Mouse (Mus musculus) 3T3-L1 (cell line): Measurements from ENCODE around the gene Acer2.
A peak's percentile ranks its signal among the peaks of the same experiment; 100 is the strongest.
"Not testable (repeated sequence)": the region's sequence is repeated elsewhere in the genome, so short reads cannot be mapped to it uniquely, and the experiment has no call there.

Experiments used
- DNase-seq: peaks from one replicate; pipeline ENCODE4 v3.0.0-alpha.2; 2015; ENCODE audit warnings: low read depth, low spot score

Acer2 gene

GRCm38 (mm10) chr4:86874146-86874847, at the start of gene Acer2:
Acer2 (plus strand) TSS chr4:86874396.
- DNase-seq, result no peak

- DNase-seq, result no peak
Measured at GRCm38 (mm10) chr4:86825143-86825542, 49.1 kb upstream of the Acer2 start.

- no peak for DNase-seq
Measured at GRCm38 (mm10) chr4:86831896-86832295, 42.3 kb upstream of the Acer2 start.

- DNase-seq, result not testable (repeated sequence)
Measured at GRCm38 (mm10) chr4:86841141-86841540, 33.1 kb upstream of the Acer2 start.

GRCm38 (mm10) chr4:86845384-86845783, 28.8 kb upstream of the Acer2 start:
- no peak for DNase-seq

DNA sequence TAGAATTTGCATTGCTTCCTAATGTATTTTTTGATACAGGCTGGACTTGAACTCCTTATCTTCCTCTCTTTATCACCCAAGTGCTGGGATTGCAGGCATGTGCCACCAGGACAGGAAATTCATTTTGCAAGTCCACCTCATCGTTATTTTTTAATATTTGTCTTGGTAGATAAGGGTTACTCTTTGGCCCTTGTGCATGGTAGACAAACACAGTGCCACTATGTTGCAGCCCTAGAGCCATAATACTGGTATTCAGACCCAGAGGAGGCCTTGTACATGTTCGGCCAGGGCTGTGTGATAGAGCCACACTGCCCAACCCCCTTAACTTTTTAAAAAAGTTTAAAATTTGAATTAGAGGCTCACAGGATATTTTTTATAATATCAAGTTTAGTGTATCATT, 26.9 kb upstream of the Acer2 start:
- no peak for DNase-seq

GRCm38 (mm10) chr4:86851331-86851730, 22.9 kb upstream of the Acer2 start:
- DNase-seq, result no peak

GRCm38 (mm10) chr4:86852018-86852417, 22.2 kb upstream of the Acer2 start:
- no peak for DNase-seq

DNA sequence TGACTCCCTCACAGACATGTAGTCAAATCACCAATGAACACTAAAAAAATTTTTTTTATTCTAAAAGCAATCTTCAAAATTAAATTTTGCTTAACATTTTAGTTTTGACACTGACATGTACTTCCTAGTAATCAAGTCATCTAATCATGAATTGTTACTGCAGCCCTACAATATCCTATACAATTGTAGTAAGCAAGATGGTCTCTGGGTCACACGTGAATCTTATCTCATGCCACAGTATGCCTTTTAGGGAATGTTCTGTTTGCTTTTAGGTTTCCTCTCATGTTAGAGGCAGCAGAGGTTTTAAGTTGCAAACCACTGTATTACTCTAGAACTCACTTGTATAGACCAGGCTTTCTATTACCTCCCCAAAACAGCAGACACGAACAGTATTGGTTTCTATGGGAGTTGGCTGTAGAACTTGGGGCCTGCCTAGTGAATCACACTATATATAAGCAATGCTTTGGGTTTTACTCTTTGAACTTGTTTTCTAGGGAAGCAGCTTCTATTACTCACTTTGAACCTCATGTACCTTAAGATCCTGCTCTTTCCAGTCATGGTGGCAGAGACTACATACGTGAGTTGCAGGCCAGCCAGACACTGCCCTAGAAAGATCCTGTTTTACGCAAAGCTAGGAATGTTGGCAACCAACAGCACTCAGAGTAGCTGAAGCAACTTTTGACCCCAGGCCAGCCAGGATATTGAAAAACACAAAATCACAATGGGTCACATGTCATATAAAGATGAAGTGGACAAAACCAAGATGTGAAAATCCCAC, 21.2 kb upstream of the Acer2 start:
- DNase-seq, result peak; percentile 51

GRCm38 (mm10) chr4:86856304-86857112, 17.7 kb upstream of the Acer2 start:
- DNase-seq, result peak; percentile 23

DNA sequence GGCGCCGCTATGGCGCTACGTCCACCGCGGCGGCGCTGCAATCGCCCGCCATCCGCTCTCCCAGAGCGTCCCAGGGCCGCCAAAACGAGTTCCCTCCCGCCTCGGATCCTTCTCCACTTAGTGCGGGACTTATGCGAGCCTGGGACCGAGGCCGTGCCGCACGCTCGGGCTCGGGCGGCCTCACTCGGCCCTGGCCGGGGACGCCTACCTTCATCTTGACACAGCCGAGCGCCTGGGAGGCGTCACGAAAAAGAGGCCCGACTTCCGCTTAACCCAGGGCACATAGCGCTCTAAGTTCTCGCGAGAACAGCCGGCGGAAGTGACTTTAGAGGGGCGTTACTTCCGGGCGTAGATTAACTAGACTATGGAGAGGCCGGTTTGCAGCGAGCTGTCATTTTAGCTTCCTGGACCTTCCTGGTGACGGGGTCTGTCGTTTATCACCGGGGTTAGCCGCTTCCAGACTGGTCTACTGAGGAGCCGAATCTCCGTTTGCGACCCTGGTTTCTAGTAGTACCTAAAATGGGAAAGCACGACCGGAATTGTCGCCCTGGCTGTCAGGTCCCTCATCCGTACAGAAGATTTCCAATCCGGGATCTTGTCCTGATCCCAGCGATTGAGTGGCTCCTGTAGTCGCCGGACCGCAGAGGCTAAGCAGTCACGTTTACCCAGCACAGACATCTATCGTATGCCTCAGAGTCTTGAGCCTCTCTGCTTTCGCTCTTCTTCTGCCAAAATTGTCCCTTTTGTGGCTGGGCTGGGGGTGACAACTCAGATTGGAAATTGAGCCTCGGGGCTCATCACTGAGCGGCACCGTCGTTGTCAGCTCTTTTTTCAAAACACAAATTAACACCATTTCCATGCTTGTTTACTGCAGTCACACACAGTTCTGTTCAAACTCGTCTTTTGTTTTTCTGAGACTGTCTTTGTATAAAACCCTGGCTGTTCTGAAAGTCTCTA, 16.8 kb upstream of the Acer2 start, which contains the start of gene Rps6:
Gene Rps6 (minus strand): TSS at position 300 of the 957 bp plus-strand sequence.
- DNase-seq, result peak; percentile 98

DNA sequence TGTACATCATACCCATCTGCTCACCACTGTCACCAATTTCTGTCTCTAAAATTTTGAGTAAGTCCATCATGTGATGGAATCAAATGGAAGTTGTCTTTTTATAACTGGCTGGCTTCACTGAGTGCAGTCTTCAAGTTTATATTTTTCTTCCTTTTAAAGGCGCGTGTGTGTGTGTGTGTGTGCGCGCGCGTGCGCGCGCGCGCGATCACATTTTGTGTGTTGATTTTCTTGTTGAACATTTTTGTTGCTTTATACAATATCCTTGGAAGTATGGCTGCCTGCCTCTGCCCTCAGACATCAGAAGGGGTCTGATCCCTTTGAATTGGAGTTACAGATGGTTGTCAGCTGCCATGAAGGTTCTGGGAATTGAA, 16.1 kb upstream of the Acer2 start:
- DNase-seq, result no peak

DNA sequence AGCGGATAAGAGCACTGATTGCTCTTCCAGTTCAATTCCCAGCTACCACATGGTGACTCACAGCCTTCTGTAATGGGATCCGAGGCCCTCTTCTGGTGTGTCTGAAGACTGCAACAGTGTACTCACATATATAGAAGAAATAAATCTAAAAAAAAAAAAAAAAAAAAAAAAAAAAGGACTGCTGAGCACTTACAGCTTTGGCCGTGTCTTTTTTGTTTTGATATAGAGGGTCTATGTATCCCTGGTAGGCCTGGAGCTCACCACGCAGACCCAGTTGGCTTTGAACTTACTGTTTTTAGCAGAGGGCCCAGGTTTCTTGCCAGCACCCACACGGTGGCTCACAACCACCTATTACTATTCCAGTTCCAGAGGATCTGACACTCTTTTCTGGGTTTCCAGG, 10.1 kb upstream of the Acer2 start:
- DNase-seq, result peak; percentile 18

DNA sequence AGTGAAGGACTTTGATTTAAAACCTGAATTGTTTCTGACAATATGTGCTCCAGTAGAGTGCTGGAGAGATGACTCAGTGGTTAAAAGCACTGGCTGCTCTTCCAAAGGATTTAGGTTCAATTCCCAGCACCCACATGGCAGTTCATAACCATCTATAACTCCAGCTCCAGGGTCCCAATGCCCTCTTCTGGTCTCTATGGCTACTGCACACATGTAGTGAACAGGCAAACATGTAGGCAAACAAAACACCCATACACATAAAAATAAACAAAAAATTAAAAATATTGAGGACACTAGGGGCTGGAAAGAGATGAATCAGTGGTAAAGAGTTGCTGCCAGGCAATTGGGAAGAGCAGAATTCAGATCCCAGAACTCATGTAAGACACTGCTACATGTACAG, 2.2 kb upstream of the Acer2 start:
- no peak for DNase-seq

DNA sequence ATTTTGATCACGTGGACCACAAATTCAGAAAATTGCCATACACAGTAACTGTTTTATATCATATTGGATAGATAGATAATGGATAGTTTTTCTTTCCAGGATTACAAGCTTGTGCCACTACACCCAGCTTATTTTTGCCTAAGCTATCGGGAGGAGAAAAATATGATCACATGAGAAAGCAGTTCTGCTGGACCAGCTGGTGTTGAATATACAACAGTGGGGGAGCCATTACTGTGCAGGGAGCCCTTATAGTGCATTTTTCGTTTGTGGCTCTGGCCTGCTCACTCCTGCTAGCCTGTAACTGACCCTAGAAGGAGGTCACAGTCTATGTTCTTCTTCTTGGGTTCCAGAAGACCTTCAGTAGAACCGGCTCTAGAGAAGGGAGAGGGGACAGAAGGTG, 1.1 kb upstream of the Acer2 start:
- no peak for DNase-seq

DNA sequence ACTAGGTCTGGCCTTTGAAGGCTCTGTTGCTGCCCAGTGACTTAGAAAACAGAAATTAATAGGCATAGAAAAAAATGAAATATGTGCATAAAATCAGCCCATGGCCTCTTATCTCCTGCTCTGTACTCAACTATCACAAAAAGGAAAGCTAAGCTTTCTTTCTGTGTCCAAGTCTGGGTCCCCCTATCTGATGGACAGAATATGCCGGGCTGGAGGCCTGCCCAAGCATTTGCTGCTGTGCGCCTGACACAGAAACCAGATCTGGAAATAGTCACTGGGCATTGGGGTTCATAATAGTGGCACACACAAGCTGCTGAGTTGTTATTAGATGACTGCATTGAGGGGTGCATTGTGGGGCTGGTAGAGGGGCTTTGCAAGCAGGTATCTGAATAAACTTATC, 5.3 kb downstream of the Acer2 start:
- no peak for DNase-seq

DNA sequence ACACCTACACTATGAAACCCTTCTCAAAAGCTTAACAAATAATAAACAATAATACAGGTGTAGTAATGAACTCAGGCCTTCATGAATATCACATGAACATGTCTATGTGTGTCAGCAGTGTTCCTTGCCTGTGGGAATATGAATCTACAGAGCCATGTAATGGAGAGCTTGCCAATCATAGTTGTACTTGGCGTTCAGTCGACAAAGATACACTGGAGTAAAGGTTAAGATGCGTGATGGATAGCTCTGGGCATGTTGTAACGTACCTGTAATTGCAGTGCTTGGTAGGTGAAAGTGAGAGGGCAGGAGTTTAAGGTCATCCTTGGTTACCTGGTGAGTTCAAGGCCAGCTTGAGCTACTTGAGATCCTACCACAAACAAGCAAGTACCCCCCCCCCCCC, 7.0 kb downstream of the Acer2 start:
- no peak for DNase-seq

DNA sequence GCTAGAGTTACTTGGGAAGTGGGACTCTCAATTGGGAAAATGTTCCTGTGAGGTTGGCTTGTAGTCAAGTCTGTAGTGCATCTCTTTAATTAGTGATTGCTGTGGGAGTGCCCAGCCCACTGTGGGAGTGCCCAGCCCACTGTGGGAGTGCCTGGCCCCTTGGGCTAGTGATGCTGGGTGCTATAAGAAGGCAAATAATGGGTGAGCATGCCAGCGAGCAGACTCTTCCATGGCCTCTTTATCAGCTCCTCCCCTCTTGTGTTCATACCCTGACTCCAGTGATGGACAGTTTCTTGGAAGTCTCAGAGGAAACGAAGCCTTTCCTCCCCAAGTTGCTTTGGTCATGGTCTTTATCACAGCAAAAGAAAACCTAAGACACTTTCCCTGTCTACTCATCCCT, 8.2 kb downstream of the Acer2 start:
- no peak for DNase-seq

DNA sequence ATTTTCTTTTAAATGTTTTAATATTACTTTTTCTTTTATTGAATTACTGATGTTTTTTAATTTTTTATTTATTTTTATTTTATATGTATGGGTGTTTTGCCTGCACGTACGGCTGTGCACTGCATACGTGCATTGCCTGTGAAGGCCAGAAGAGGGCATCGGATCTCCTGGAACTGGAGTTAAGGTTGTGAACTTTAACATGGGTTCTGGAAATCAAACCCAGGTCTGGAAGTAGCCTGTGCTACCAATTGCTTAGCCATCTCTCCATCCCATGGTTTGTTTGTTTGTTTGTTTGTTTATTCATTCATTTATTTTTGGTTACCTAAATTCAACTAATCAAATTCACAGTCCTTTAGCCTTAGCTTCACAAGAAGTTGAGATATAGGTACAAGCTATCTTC, 10.7 kb downstream of the Acer2 start:
- DNase-seq, result peak; percentile 16

- no peak for DNase-seq
Measured at GRCm38 (mm10) chr4:86885790-86886159, 11.6 kb downstream of the Acer2 start.

DNA sequence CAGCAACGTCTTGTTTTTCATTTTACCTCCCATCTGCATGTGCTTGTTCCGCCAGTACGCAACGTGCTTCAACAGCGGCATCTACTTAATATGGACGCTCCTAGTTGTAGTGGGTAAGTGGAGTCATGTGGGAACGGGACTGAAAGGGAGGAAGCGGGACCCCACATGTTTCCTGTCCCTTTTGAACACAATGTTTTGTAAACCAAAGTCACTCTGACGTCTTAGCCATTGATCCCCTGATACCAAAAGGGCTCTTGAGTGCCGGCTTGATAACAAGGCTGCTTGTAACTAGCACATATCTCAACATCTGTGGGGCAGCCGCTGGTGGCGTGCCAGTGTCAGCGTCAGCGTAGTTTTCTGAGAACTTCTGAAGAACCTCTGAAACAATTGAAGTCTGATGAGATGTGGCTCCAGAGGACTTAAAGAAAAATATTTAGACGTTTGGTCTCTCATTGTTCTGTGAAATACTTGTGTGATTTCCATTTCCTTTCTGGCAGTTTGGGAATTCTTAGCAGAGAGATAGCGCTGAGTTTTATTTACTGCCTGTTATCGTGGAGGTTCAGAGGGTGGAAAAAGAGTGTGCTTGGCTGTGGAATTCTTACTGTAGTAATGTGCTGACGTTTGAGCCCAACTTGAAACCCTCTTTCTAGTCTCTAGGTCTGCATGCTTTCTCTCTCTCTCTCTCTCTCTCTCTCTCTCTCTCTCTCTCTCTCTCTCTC, 12.1 kb downstream of the Acer2 start:
- DNase-seq, result no peak
